Mouse (Mus musculus) hindbrain, embryonic 11.5 days (tissue): ENCODE measurements at regions not wholly inside any gene's neighbourhood (a gene's known extent, or its start where the extent isn't known, plus 50 kb on each side); places are given as distances from the start of the nearest gene placed in this dataset.

Source experiments
- ATAC-seq: fragments of 200-750 bp; cut with Nextera tagmentation; 2 replicates; pipeline ENCODE4 v1.8.0; 2017; ENCODE audit warnings: mild to moderate bottlenecking, moderate TSS enrichment, moderate library complexity; ENCODE audit not compliant: low FRiP score
- DNase-seq: peaks from one replicate; pipeline ENCODE4 v3.0.0-alpha.2; 2015; ENCODE audit warnings: low spot score
- H3K27ac ChIP-seq: fragments of 300-500 bp; sonication (generic); 2 replicates; pipeline ENCODE4 v1.5.1; 2014; ENCODE audit warnings: mild to moderate bottlenecking, low read depth, low read length
- H3K27me3 ChIP-seq: fragments of 300-500 bp; sonication (generic); 2 replicates; pipeline ENCODE4 v1.6.1; 2014; ENCODE audit warnings: mild to moderate bottlenecking, low read length, moderate library complexity, mixed read lengths; ENCODE audit not compliant: control insufficient read depth, insufficient read depth
- H3K36me3 ChIP-seq: fragments of 300-500 bp; sonication (generic); 2 replicates; pipeline ENCODE4 v1.6.1; 2014; ENCODE audit warnings: mild to moderate bottlenecking, low read length, moderate library complexity, mixed read lengths; ENCODE audit not compliant: control insufficient read depth, insufficient read depth
- H3K4me1 ChIP-seq: fragments of 300-500 bp; sonication (generic); replicated peaks from 2 replicates; pipeline ENCODE4 v1.6.1; 2014; ENCODE audit warnings: low read length, mixed read lengths; ENCODE audit not compliant: control insufficient read depth, insufficient read depth
- H3K4me2 ChIP-seq: fragments of 300-500 bp; sonication (generic); replicated peaks from 2 replicates; pipeline ENCODE4 v1.6.1; 2014; ENCODE audit warnings: mild to moderate bottlenecking, low read depth, low read length
- H3K4me3 ChIP-seq: fragments of 300-500 bp; sonication (generic); 2 replicates; pipeline ENCODE4 v1.5.1; 2014; ENCODE audit warnings: low read depth, low read length
- H3K9ac ChIP-seq: fragments of 300-500 bp; sonication (generic); 2 replicates; pipeline ENCODE4 v1.6.1; 2014; ENCODE audit warnings: low read depth, low read length
- H3K9me3 ChIP-seq: fragments of 300-500 bp; sonication (generic); 2 replicates; pipeline ENCODE4 v1.6.1; 2016; ENCODE audit warnings: low read length; ENCODE audit not compliant: control insufficient read depth
- WGBS: fragments of 180-500 bp; shearing (Covaris S2); extraction: QIAGEN DNeasy Blood & Tissue Kit; methylation state at CpG from one replicate; pipeline ENCODE4 v1.1.7; 2014; 5-methylcytosine and 5-hydroxymethylcytosine counted together

DNA sequence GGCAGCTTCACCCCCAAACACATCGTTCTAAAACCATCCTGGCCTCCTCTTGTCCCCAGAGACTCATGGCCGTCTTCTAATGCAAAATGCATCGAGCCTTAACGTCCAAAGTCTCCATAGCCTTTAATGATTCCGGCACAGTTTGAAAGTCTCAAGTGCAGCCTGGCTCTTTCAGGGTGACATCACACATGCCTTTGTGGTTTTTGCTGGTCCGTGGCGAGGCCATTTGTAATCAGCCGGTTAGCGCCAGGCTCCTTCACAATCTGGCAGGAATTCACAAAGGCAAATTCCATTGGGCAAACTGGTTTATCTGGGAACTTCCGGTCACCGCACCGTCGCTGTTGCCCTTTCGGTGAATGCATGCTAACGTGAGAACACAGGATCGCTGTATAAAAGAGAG, 75.4 kb upstream of the Runx3 start:
- Histone ChIP-seq H3K9me3 (no peaks in the 10 kb centered on the region), H3K4me1 (no peaks in the 10 kb centered on the region), H3K36me3 (no peaks in the 10 kb centered on the region), H3K27me3 (no peaks in the 10 kb centered on the region), H3K4me2 (no peak overlapping the region), H3K9ac (no peak overlapping the region), H3K27ac (no peak overlapping the region), H3K4me3 (no peak overlapping the region)
- ATAC-seq (no peak), DNase-seq (no peak)
- 76% methylated on average over 16 of the region's 16 CpGs for whole genome bisulfite sequencing

- H3K36me3 ChIP-seq, result no peaks in the 10 kb centered on the region
- no peak for DNase-seq
- H3K9ac ChIP-seq, result no peak overlapping the region
- no peak for ATAC-seq
- no peaks in the 10 kb centered on the region for H3K4me1 ChIP-seq
- H3K4me3 ChIP-seq, result no peak overlapping the region
- 84% methylated on average over 7 of the region's 7 CpGs for WGBS
- H3K27me3 ChIP-seq, result no peaks in the 10 kb centered on the region
- no peak overlapping the region for H3K27ac ChIP-seq
- no peaks in the 10 kb centered on the region for H3K9me3 ChIP-seq
- H3K4me2 ChIP-seq, result no peak overlapping the region
These were observed 73.8 kb upstream of the Runx3 start for GRCm38 (mm10) chr4:135046619-135047018.

GRCm38 (mm10) chr4:135047251-135047650, 73.2 kb upstream of the Runx3 start:
- Histone ChIP-seq H3K9ac (no peak overlapping the region), H3K36me3 (no peaks in the 10 kb centered on the region), H3K27ac (no peak overlapping the region), H3K9me3 (no peaks in the 10 kb centered on the region), H3K4me2 (no peak overlapping the region), H3K27me3 (no peaks in the 10 kb centered on the region), H3K4me3 (no peak overlapping the region), H3K4me1 (no peaks in the 10 kb centered on the region)
- ATAC-seq (no peak), DNase-seq (no peak)
- 84% methylated on average over 6 of the region's 6 CpGs for WGBS

DNA sequence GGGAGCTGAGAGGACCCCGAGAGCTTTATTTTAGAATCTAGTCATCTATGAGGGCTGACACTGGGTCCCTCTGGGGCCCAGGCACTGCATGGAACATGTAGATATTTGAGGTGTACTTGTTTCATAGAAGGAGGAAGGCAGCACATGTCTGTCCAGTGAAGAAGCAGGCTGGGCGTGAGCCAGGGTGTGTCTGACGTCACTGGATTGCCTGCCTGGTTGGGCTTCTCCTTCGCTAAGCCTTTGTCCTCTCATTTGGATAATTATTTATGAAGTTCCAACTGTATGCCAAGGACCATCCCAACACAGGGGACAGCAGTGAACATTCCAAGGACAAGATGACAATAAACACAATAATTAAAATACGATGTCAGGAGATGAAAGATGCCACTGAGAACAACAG, 72.7 kb upstream of the Runx3 start:
- 89% methylated on average over 5 of the region's 5 CpGs for WGBS
- Histone ChIP-seq H3K9ac (no peak overlapping the region), H3K4me2 (no peak overlapping the region), H3K4me1 (no peaks in the 10 kb centered on the region), H3K36me3 (no peaks in the 10 kb centered on the region), H3K27me3 (no peaks in the 10 kb centered on the region), H3K4me3 (no peak overlapping the region), H3K27ac (no peak overlapping the region), H3K9me3 (no peaks in the 10 kb centered on the region)
- no peak for ATAC-seq
- DNase-seq, result no peak

GRCm38 (mm10) chr4:135049924-135050323, 70.5 kb upstream of the Runx3 start:
- DNase-seq, result no peak
- H3K9me3 ChIP-seq, result no peaks in the 10 kb centered on the region
- no peaks in the 10 kb centered on the region for H3K4me1 ChIP-seq
- no peaks in the 10 kb centered on the region for H3K36me3 ChIP-seq
- no peak overlapping the region for H3K27ac ChIP-seq
- H3K9ac ChIP-seq, result no peak overlapping the region
- ATAC-seq, result no peak
- WGBS, result 74% methylated on average over 10 of the region's 10 CpGs
- H3K4me2 ChIP-seq, result no peak overlapping the region
- no peak overlapping the region for H3K4me3 ChIP-seq
- H3K27me3 ChIP-seq, result no peaks in the 10 kb centered on the region

GRCm38 (mm10) chr4:135051466-135051865, 69.0 kb upstream of the Runx3 start:
- no peaks in the 10 kb centered on the region for H3K4me1 ChIP-seq
- DNase-seq (no peak), ATAC-seq (no peak)
- WGBS, result 73% methylated on average over 11 of the region's 11 CpGs
- no peaks in the 10 kb centered on the region for H3K27me3 ChIP-seq
- no peak overlapping the region for H3K27ac ChIP-seq
- H3K4me2 ChIP-seq, result no peak overlapping the region
- no peaks in the 10 kb centered on the region for H3K36me3 ChIP-seq
- H3K4me3 ChIP-seq, result no peak overlapping the region
- H3K9me3 ChIP-seq, result no peaks in the 10 kb centered on the region
- no peak overlapping the region for H3K9ac ChIP-seq

DNA sequence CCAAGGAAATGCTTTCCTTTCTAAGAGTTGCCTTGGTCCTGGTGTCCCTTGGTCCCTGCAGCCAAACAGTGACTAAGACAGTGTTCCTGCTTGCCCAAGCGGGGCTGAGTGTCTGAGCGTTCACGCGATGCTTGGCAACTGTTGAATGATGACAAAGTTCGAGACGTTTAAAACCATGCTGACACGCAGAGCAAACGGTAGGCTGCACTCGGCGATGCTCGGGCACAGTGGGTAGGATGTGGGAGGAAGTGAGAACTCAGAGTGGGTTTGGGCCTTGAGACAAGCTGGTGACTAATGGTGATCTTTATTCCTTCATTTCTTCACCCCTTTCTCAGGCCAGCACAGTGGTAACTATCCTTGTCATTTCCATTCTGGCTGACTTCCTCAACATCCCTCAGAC, 66.9 kb upstream of the Runx3 start:
- no peak for ATAC-seq
- no peaks in the 10 kb centered on the region for H3K4me1 ChIP-seq
- H3K9me3 ChIP-seq, result no peaks in the 10 kb centered on the region
- DNase-seq, result no peak
- H3K27ac ChIP-seq, result no peak overlapping the region
- 97% methylated on average over 11 of the region's 11 CpGs for WGBS
- no peaks in the 10 kb centered on the region for H3K36me3 ChIP-seq
- no peak overlapping the region for H3K9ac ChIP-seq
- no peak overlapping the region for H3K4me3 ChIP-seq
- H3K4me2 ChIP-seq, result no peak overlapping the region
- H3K27me3 ChIP-seq, result no peaks in the 10 kb centered on the region

DNA sequence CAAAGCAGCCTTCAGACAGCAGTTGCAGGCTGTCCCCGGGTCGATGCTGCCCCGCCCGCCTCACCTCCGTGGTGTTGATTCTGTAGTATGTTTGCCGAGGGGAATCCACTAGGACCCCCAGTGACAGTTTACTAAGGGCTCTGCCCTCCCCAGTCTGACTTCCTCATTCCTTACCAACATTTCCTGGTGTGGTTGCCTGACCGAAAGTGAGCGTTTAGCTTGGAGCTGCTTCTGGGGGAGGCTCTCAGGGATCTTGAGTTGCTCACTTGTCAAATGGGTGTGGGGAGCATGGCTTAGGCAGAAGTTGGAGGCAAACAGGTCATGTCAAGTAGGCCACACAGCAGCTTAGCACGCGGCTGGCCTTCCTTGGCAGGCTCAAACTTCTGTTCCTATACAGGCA, 66.1 kb upstream of the Runx3 start:
- no peak for ATAC-seq
- H3K27me3 ChIP-seq, result no peaks in the 10 kb centered on the region
- WGBS, result 89% methylated on average over 10 of the region's 10 CpGs

DNA sequence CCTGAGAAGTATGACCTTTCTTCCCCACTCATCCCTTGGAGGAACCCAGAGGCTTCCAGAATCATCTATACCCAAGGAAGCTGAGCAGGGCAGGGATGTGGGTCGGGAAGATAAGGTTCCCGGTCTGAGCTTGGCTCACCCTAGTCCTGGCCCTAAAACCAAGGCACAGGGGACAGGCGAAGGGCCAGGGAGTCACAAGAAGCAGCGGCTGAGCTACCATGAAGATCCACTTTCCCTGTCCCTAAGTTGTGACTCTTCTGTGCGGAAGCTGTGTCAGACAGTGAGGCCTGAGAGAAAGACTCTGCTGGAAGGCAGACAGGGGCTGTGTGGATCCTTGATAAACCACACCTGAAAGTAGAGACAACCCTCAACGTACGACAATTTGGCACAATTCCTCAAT, 64.1 kb upstream of the Runx3 start:
- no peak for DNase-seq
- no peaks in the 10 kb centered on the region for H3K36me3 ChIP-seq
- WGBS, result 90% methylated on average over 7 of the region's 7 CpGs

More for the DNA sequence above, 66.1 kb upstream of the Runx3 start:
- Histone ChIP-seq H3K4me1 (no peaks in the 10 kb centered on the region), H3K36me3 (no peaks in the 10 kb centered on the region), H3K9me3 (no peaks in the 10 kb centered on the region), H3K27ac (no peak overlapping the region), H3K4me3 (no peak overlapping the region), H3K9ac (no peak overlapping the region), H3K4me2 (no peak overlapping the region)
- no peak for DNase-seq

More for the DNA sequence above, 64.1 kb upstream of the Runx3 start:
- no peaks in the 10 kb centered on the region for H3K9me3 ChIP-seq
- no peak overlapping the region for H3K27ac ChIP-seq
- no peak overlapping the region for H3K4me3 ChIP-seq
- ATAC-seq, result no peak
- H3K4me1 ChIP-seq, result no peaks in the 10 kb centered on the region
- no peaks in the 10 kb centered on the region for H3K27me3 ChIP-seq
- H3K9ac ChIP-seq, result no peak overlapping the region
- no peak overlapping the region for H3K4me2 ChIP-seq
